Mouse (Mus musculus): ENCODE measurements at regions not wholly inside any gene's neighbourhood (a gene's known extent, or its start where the extent isn't known, plus 50 kb on each side); places are given as distances from the start of the nearest gene placed in this dataset.

GRCm38 (mm10) chr16:76079761-76080502, 57.9 kb upstream of the Samsn1 start:
- peak in 1 of 2 experiments; percentile 7 for DNase-seq (ENCODE audit: low spot score in 2 of 2)

- no peak for DNase-seq (ENCODE audit: low spot score in 2 of 2)
These were observed 56.1 kb upstream of the Samsn1 start for GRCm38 (mm10) chr16:76078219-76078618.

- DNase-seq (ENCODE audit: low spot score in 2 of 2): no peak
These were observed 54.1 kb upstream of the Samsn1 start for GRCm38 (mm10) chr16:76076231-76076630.
